Mouse (Mus musculus): ENCODE data around the gene H2-Q6. TPM values are rescaled to one million over a fixed set of nuclear protein-coding genes. Genes with fewer than 3 reads are reported as not detected.
"Not testable (repeated sequence)": the region's sequence is repeated elsewhere in the genome, so short reads cannot be mapped to it uniquely, and the experiment has no call there.

H2-Q6 gene
- not detected for total RNA-seq (2021)
- long read RNA-seq, experiment 1: 0 reads
- long read RNA-seq, experiment 2: 0 reads

DNA sequence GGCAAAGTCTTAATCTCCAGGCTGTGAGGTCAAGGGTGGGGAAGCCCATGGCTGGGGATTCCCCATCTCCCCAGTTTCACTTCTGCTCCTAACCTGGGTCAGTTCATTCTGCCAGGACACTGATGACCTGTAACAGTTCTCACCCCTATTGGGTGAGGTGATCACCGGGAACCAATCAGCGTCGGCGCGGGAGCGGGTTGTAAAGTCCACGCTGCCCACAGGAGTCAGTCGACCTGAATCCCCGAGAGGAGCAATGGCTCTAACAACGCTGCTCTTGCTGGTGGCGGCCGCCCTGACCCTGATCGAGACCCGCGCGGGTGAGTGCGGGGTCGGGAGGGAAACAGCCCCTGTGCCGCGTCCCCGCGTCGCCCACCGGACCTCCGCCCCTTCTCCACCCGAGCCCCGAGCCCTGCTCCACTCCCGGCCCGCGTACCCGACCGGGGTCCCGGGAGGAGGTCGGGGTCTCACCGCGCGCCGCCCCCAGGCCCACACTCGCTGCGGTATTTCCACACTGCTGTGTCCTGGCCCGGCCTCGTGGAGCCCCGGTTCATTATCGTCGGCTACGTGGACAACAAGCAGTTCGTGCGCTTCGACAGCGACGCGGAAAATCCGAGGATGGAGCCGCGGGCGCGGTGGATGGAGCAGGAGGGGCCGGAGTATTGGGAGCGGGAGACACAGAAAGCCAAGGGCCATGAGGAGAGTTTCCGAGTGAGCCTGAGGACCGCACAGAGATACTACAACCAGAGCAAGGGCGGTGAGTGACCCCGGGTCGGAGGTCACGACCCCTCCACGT lies at the start of gene H2-Q6:
TSS of gene H2-Q6 (plus strand) at position 227 of the 793 bp plus-strand sequence.
- DNase-seq (ENCODE audit: low spot score in 2 of 2): not testable (repeated sequence)

DNA sequence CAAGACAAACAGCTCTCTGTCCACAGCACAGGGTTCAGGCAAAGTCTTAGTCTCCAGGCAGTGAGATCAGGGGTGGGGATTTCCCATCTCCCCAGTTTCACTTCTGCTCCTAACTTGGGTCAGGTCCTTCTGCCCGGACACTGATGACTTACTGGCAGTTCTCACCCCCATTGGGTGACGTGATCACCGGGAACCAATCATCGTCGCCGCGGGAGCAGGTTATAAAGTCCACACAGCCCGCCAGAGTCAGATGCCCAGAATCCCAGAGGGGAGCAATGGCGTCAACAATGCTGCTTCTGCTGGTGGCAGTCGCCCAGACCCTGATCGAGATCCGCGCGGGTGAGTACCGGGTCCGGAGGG lies 45.3 kb upstream of the H2-Q6 start, which contains the start of gene H2-Q4:
TSS of gene H2-Q4 (plus strand) at position 249 of the 360 bp plus-strand sequence.
- DNase-seq (ENCODE audit: low spot score in 2 of 2): peak; percentile 63 to 77

DNA sequence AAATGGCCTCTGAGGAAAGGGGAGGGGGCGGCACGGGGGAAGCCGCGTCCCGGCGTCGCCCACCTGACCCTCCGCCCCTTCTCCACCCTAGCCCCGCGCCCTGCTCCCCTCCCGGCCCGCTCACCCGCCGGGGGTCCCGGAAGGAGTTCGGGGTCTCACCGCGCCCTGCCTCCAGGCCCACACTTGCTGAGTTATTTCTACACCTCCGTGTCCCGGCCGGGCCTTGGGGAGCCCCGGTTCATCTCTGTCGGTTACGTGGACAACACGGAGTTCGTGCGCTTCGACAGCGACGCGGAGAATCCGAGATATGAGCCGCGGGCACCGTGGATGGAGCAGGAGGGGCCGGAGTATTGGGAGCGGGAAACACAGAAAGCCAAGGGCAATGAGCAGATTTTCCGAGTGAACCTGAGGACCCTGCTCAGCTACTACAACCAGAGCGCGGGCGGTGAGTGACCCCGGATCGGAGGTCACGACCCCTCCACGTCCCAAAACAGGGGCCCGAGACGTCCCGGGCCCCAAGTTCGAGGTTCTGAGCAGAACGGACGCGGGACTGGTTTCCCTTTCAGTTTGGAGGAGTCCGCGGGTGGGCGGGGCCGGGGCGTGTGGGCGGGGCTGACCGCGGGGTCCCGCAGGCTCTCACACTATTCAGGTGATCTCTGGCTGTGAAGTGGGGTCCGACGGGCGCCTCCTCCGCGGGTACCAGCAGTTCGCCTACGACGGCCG lies 44.8 kb upstream of the H2-Q6 start:
- DNase-seq (ENCODE audit: low spot score in 2 of 2): peak in 1 of 2 experiments; percentile 4

DNA sequence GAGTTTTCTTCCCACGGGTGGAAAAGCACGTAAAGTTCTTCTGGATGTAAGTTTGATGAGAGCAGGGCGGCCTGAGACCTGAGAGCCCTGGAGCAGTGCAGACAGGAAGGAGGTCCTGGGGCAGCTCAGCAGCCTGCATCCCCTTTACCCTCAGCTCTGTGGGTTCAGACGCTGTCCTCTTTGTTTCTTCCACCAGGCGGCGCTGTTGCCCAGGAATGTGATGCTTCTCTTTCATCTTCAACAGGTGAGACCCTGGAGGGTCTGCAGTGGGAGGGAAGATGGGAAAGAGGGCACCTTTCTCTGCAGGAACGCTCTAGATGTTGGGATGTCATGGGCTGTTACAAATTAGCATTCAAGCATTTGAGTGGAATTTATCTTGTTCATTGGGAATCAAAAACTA lies 34.9 kb upstream of the H2-Q6 start:
- not testable (repeated sequence) for DNase-seq (ENCODE audit: low spot score in 2 of 2)

DNA sequence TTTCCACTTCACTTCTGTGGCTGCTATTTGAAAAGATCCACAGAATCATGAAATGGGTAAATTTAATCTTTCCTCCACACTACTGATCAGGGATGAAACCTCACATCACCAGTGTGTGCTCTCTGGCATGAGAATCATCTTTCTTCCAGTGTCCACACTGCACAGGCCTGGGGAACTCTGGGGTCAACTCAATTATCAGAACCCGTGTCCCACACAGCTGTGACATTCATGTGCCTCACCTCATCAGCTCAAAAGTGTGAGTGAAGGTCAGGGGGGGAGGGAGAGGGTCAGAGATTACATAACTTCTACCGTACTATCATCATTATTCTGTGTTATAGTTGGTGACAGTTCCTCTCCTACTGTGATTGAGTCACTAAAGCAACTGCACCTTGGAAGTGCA lies 32.0 kb upstream of the H2-Q6 start:
- not testable (repeated sequence) for DNase-seq (ENCODE audit: low spot score in 2 of 2)

DNA sequence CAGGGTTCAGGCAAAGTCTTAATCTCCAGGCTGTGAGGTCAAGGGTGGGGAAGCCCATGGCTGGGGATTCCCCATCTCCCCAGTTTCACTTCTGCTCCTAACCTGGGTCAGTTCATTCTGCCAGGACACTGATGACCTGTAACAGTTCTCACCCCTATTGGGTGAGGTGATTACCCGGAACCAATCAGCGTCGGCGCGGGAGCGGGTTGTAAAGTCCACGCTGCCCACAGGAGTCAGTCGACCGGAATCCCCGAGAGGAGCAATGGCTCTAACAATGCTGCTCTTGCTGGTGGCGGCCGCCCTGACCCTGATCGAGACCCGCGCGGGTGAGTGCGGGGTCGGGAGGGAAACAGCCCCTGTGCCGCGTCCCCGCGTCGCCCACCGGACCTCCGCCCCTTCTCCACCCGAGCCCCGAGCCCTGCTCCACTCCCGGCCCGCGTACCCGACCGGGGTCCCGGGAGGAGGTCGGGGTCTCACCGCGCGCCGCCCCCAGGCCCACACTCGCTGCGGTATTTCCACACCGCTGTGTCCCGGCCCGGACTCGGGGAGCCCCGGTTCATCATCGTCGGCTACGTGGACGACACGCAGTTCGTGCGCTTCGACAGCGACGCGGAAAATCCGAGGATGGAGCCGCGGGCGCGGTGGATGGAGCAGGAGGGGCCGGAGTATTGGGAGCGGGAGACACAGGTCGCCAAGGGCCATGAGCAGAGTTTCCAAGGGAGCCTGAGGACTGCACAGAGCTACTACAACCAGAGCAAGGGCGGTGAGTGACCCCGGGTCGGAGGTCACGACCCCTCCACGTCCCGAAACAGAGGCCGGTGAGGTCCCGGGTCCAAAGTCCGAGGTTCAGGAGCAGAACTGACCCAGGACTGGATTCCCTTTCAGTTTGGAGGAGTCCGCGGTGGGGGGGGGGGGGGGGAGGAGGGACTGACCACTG lies 30.5 kb upstream of the H2-Q6 start:
- not testable (repeated sequence) for DNase-seq (ENCODE audit: low spot score in 2 of 2)

DNA sequence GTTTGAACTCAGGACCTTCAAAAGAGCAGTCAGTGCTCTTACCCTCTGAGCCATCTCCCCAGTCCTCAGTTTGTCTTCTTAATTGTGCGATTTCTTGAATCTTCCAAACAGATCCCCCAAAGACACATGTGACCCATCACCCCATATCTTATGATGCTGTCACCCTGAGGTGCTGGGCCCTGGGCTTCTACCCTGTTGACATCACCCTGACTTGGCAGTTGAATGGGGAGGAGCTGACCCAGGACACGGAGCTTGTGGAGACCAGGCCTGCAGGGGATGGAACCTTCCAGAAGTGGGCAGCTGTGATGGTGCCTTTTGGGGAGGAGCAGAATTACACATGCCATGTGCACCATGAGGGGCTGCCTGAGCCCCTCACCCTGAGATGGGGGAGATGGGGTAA lies 27.7 kb upstream of the H2-Q6 start:
- not testable (repeated sequence) for DNase-seq (ENCODE audit: low spot score in 2 of 2)

DNA sequence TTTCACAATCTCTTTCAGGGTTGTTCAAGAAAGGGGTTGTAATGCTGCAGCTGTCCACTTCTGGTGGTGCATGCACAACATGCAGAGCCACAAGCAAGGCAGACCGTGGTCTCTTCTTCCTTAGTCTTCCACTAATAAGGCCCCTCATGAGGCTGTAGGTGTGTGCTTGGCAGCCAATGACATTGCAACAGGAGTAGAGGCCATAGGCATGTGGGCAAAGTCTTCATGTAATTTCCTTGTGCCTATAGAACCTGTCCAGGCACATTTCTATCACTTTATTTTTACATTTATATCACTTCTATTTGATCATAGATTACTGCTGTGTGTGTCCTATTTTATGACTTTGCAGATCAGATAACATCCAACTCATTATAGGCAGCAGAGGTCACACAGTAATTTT lies 11.6 kb upstream of the H2-Q6 start:
- DNase-seq (ENCODE audit: low spot score in 2 of 2): not testable (repeated sequence)

DNA sequence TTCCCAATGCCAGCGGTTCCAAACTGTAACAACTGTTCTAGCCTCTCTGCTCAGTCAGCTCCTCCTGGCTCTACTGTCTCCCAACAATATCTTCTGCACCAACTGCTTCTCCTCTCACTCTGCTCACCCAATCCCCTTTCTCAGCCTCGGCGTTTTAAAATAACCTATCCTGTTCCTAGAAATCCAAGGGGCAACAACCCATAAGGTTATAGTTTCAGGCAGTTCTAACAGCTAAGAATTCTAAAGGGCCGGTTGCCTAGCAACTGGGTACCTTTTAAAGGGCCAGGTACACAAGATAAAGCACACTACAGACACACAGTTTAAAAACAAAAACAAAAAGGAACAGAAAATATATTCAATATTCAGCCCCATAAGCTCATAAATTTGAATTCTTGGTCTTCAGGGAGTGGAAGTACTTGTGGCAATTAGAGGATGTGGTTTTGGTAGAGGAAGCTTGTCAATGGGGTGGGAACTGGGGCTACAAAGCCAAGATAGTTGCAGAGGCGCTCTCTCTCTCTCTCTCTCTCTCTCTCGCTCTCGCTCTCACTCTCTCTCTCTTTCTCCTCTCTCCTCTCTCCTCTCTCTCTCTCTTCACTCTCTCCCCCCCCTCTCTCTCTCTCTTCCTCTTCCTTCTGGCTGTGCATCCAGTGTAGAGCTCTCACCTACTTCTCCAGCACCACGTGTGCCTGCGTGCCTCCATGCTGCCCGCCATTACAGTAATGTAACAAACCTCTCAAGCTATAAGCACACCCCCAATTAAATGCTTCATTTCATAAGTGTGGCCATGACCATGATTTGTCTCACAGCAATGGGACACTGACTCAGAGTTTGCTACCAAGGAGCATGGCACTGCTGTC lies 9.1 kb upstream of the H2-Q6 start:
- DNase-seq (ENCODE audit: low spot score in 2 of 2): not testable (repeated sequence)

DNA sequence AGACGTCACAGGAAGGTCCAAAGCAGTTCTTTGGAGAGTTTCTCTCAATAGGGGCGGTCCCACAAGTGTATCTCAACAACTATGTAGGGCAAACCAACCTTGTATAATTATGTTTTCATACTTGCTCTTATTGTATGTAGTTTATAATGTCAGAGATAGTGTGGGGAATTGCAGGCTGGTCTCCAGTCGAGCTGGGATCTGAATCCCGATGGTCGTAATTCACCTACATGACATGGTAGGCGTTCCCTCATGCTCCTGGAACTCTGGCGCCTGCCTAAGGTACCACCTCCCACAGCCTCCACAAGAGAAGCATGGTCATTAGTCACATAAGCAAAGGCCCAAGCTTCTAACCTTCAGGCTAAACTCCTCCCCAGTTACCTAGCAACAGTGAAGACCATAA lies 5.9 kb upstream of the H2-Q6 start:
- no peak for DNase-seq (ENCODE audit: low spot score in 2 of 2)

DNA sequence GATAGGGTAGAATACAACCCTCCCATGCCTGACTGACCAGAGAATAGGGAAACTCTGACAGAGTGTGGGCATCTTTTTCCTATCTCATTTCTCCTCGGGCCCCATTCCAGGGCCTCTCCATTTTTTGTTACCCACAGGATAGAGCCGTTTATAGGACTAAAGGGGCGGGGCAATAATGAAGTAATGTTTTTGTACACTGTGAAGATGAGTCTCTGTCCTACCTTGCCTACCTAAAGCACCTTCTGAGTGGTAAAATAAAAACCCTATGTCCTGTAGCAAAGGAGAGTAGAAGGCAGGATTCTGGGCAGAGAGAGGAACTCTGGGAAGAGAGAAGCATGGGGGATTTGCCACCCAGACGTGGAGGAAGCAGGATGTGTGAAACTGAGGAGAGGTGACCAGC lies 5.1 kb upstream of the H2-Q6 start:
- DNase-seq (ENCODE audit: low spot score in 2 of 2): not testable (repeated sequence)

DNA sequence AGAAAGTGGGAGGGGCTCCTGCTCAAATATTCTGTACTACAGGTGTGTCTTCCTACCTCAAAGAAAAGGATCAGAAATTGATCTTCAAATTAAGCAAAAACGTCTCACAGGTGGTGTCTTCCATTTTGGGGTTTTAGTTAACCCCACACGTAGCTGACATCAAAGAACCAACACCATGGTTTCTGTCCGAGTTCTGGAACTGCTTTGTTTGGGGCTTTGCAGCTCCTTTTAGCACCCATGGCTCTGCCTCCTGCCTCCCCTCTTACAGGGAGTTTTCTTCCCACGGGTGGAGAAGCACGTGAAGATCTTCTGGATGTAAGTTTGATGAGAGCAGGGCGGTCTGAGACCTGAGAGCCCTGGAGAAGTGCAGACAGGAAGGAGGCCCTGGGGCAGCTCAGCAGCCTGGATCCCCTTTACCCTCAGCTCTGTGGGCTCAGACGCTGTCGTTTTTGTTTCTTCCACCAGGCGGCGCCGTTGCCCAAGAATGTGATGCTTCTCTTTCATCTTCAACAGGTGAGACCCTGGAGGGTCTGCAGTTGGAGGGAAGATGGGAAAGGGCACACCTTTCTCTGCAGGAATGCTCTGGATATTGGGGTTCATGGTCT lies 4.3 kb upstream of the H2-Q6 start:
- DNase-seq (ENCODE audit: low spot score in 2 of 2): not testable (repeated sequence)

DNA sequence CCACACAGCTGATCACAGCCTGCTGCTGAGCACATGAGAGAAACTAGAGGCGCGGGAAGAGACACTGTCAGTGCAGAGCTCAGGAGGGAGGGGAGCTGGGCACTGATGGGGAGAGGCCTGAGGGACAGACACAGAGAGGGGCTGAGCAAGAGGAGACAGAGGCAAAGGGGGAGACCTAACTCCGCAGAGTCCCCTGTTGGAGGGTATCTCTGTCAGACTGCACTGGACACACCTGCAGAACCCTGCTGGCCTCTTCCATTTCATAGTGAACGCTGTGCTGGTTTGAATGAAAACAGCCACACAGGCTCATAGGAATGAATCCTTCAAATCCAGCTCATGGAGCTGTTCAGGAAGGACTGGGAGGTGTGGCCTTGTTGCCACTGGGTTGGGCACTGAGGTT lies 3.3 kb upstream of the H2-Q6 start:
- not testable (repeated sequence) for DNase-seq (ENCODE audit: low spot score in 2 of 2)

DNA sequence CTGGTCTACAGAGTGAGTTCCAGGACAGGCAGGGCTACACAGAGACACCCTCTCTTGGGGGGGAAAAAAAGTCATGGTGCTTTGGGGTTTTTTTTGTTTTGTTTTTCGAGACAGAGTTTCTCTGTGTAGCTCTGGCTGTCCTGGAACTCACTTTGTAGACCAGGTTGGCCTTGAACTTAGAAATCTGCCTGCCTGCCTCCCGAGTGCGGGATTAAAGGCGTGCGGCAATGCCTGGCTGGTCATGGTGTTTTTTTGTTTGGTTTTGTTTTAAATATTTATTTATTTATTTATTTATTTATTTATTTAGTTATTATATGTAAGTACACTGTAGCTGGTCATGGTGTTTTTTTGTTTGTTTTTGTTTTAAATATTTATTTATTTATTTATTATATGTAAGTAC lies 2.3 kb upstream of the H2-Q6 start:
- not testable (repeated sequence) for DNase-seq (ENCODE audit: low spot score in 2 of 2)

DNA sequence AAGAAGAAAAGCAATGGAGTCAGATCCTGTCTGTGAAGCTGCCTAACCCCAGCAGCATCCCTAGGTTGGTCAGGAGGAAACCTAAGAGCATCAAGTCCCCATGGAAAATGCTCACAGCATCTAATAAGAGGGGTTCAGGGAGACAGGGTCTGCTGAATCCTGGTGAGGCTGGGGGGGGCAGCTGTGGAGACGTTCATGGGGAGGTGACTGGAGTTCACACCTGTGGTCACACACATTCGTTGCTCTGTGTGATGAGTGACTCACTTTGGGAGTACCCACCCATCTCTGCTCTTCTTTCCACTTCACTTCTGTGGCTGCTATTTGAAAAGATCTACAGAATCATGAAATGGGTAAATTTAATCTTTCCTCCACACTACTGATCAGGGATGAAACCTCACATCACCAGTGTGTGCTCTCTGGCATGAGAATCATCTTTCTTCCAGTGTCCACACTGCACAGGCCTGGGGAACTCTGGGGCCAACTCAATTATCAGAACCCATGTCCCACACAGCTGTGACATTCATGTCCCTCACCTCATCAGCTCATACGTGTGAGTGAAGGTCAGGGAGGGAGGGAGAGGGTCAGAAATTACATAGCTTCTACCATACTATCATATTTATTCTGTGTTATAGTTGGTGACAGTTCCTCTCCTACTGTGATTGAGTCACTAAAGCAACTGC lies 1.4 kb upstream of the H2-Q6 start:
- DNase-seq (ENCODE audit: low spot score in 2 of 2): not testable (repeated sequence)

DNA sequence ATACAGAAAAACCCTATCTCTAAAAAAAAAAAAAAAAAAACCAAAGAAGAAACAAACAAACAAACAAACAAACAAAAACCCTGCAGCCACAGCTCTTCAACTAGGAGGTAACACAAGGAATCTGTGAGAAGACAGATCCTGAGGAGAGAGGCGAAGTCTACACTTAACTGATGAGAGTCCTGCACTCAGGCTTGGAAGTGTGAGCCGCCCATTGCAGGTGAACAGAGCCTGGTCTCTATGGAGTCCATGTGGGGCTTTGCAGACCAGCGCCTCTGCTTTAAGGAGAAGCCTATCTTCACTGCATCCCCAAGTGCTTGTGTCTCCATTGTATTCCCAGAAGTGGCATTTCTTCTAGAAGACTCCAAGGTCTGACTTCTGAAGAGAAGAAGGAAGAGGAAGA lies 544 bp upstream of the H2-Q6 start:
- not testable (repeated sequence) for DNase-seq (ENCODE audit: low spot score in 2 of 2)

DNA sequence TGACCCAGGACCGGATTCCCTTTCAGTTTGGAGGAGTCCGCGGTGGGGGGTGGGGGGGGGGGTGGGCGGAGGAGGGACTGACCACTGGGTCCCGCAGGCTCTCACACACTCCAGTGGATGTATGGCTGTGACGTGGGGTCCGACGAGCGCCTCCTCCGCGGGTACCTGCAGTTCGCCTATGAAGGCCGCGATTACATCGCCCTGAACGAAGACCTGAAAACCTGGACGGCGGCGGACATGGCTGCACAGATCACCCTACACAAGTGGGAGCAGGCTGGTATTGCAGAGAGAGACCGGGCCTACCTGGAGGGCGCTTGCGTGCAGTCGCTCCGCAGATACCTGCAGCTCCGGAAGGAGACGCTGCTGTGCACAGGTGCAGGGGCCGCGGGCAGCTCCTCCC lies 824 bp downstream of the H2-Q6 start:
- DNase-seq (ENCODE audit: low spot score in 2 of 2): not testable (repeated sequence)

DNA sequence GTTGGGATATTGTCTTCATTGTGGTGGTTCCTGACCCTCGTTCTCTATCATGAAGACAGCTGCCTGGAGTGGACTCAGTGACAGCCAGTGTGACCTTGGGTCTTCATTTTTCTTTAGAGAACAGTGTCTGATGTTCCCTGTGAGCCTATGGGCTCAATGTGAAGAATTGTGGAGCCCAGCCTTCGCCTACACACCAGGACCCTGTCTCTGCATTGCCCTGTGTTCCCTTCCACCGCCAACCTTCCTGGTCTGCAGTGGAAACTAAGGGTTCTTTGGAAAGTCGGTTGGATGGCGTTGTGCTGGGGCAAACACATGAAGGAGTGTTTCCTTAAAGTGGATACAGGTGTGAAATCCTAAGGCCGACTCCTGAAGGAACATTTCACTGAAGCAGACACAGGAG lies 4.2 kb downstream of the H2-Q6 start:
- DNase-seq (ENCODE audit: low spot score in 2 of 2): not testable (repeated sequence)

DNA sequence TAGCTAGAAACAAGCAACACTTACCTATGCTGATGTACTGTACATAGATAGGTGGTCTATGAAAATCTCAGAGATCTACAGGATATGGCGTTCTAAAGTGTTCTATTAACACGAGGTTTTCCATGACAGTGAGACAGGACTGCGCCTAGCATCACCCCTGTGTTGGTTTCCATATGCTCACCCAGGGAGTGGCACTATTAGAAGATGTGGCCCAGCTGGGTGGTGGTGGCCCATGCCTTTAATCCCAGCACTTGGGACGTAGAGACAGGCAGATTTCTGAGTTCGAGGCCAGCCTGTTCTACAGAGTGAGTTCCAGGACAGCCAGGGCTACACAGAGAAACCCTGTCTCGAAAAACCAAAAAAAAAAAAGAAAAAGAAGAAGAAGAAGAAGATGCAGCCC lies 6.0 kb downstream of the H2-Q6 start:
- DNase-seq (ENCODE audit: low spot score in 2 of 2): not testable (repeated sequence)
